Mouse (Mus musculus): ENCODE results near the gene Slc27a2.

DNA sequence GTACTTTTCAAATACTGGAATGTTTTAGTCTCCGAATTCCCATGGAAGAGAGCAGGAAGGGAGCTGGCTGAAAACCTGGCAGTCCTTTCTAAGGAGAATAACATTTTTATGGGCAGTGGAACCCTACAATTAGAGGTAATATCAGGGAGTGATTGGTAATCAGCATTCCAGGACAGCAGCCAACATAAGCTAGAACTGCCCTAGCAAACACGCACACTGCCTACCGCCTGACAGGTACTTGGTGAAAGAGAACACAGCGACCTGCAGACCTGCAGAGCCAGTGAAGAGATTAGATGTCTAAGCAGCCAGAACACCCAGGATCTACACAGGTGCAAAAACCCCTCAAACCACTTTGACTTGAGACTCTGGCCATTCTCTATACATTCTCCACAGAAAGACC, 20.5 kb downstream of the Slc27a2 start:
- TF ChIP-seq CTCF (IDR thresholded peaks at IDR 0.05; ENCODE audit: low read depth, low read length) (no peak), POLR2AphosphoS5 (IDR thresholded peaks at IDR 0.05; ENCODE audit: insufficient replicate concordance, low read depth, low read length) (no peak), GATA1 (IDR thresholded peaks at IDR 0.05; ENCODE audit: borderline replicate concordance, low read length) (no peak), TAL1 (conservative IDR thresholded peaks at IDR 0.05; ENCODE audit: low read depth, low read length) (no peak)

Measured in G1E (cell line).